Mouse (Mus musculus) thymus, postnatal 25 days (tissue): ENCODE results near the gene Ift52.
A peak's percentile ranks its signal among the peaks of the same experiment; 100 is the strongest.

Experiments
- DNase-seq: peaks from one replicate; pipeline ENCODE4 v3.0.0; 2022

The Ift52 gene

DNA sequence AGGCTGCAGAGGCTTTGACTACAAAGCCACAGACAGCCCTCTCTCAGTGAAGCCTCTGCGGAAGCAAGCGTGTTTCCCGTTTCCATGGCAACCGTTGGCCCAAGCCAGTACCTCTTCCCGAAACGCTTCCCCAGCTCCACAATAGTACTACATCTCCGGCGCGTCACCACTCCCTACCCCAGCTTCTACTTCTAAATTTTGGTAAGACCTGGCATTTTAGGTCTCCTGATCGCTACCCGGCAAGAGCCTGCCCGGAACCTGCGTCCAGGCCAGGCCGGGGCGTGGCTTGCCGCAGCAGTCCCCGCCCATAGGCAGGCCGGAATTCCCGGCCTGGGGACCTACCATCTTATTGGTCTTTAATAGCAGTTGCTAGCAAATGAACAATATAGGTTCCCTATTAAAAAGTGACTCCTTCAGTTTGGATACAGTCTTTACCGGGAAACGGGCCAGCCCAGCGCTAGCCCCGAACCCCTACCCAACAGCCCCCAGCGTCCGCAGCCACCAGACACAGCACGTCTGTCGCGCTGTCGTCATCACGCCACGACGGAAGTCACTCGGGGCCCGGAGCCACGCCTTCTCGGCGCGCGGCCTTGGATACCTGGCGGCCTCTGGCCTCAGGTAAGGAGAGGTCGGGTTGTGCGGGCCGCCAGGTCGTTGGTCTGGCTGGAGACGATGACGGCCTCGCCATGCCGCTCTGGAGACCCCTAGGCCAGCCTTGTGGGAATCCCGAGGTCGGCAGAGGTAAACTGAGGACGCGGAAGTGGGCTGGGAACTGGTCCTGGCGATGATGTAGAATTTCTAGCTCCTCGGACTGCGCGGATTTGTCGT, at the start of gene Ift52:
TSS of gene Ift52 (plus strand) at position 439 of the 828 bp plus-strand sequence.
- DNase-seq = peak; percentile 92

DNA sequence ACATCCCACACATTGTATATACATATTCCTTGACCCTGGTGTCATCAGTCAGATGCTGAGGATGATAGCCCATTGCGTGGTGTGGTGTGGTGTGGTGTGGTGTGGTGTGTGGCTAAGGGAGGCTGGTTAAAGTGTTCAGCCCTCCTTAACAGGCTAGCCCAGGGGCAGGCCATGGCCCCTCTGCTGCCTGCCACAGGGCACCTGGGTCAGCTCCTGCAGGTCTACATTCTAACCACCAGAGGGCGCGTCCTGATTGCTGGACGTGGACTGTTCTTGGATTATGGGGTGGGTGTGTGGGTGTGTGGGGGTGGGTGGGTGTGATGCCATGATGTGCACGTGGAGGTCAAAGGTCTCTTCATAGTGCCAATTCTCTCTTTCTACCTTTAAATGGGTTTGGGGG, 48.8 kb upstream of the Ift52 start:
- DNase-seq = peak; percentile 40

DNA sequence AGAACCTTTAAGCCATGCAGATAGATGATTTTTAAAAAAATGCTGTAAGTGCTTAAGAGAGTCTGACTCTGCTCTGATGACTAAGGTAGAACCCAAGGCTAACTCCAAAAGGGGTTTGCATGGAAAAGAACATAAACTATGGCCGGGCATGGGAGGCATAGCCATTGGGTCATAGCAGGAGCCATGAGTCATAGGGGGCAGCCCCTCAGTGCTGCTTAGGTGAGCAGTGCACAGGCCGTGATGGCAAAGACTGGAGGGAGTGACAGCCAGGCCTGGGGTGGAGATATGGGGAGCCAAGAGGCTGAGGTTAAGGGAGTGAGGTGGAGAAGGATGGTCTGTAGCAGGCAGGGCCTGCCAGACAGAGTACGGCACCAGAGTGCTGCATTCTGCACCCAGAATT, 48.1 kb upstream of the Ift52 start:
- no peak for DNase-seq

DNA sequence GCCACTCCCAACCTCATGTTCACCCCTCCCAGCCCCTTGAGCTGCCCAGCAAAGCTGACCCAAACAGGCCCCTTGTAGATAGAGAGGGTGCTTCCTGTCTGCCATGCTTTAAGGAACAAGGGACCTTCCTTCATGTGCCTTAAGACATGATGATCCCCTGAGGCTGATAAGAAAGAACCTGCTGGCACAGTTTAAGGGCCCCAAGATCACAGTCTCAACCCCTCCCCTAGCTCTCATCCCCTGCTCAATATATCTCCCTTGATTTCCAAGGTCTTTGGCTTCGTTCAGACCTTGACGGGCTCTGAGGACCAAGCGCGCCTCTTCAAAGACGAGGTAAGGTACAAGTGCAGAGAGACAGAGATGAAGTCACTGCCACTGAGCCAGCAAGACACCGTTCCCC, 46.3 kb upstream of the Ift52 start:
- no peak for DNase-seq

DNA sequence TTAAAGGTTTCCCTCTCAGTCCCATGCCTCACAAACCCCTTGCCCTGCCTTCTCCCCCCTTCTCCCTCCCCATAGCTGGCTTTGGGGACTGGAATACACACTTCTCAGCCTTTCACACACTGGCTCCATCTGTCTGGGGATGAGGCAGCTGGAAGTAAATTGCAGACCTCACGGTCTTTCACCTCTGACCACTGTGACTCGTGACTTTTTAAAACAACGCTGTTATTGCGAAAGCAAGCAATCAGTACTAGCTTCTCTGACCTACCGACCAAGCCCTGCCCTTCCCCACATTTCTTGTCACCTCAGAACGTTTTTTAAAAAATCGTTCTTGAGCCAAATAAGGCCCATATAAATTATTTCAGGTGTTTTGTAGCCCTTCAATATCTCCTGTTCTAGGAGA, 44.4 kb upstream of the Ift52 start:
- DNase-seq = no peak

DNA sequence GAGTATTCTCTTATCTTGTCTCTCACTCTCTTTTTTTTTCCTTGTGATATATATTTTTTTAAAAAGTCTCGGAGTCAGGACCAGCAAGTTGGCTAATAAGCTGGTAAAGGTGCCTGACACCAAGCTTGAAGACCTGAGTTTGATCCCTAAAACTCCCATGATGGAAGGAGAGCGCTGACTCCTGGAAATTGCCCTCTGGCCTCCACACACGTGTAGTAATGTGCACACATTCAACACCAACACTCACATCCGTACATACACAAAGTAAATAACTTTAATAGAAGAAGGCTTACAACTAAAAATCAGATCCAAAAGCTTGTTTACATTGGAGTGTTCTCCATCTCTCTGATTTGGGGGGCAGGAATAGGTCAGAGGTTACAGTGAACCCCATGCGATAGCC, 43.9 kb upstream of the Ift52 start:
- DNase-seq = no peak

DNA sequence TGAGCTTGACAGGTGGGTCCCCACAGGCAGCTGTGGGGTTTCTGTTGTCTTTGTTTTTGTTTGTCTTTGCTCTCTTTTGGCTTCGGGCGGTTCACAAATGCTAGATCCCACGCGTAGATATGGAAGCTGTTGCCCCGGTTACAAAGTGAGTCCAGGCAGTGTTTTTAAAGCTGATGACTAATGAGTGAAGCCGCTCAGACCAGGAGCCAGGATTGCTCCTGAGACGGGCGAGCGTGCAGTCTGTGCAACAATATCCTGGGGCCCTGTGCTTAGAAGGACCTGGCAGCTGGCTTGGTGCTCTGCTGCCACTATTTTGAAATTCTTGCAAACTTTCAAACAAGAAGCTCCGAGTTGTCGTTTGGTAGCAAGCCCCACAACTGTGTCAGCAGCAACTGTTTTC, 43.5 kb upstream of the Ift52 start:
- no peak for DNase-seq

DNA sequence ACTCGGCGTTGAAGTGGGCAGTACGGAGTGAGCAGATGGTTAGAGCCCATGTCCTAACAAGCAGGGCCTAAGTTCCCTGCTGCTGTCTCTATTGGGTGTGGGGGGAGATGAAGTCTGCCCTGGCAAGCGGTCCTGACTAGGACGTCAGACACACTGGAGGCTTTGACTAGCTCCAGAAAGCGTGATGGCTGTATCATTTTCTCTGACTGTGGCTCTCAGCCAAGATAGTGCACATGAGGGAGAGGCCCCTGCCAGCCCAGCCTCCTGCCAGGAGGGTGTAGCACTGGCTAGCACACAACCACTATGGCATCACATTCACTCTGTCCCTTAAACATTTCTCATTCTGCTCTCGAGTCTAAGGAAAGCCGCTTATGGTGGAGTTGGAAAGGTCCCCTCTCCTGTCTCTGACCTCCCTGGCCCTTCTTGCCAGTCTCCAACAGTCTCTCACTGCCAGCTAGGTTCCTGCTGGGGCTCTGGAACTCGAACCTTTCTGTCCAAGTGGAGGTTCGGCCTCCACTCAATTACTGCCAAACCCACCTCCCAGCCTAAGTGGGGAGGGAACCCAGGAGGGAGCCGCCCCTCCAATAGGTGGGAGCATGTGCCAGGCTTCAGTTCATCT, 41.9 kb upstream of the Ift52 start:
- no peak for DNase-seq

DNA sequence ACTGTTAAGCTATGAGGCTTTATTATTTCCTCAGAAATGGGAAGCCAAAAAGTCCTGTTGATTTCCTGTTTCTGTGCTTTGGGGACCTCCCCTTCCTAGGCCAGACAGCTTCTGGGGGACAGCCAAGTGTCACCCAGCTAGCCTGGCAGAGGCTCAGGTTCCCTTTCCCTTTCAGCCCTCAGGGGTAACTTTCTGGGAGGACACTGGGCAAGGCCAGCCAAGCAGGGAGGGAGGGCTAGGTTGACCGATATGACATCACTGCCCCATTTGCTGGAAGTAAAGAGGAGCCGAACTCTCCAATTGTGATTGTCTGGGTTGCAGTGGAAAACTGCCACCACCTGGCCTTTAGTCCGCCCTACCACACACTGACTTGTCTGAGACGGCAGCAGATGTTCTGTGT, 41.2 kb upstream of the Ift52 start:
- DNase-seq = no peak

DNA sequence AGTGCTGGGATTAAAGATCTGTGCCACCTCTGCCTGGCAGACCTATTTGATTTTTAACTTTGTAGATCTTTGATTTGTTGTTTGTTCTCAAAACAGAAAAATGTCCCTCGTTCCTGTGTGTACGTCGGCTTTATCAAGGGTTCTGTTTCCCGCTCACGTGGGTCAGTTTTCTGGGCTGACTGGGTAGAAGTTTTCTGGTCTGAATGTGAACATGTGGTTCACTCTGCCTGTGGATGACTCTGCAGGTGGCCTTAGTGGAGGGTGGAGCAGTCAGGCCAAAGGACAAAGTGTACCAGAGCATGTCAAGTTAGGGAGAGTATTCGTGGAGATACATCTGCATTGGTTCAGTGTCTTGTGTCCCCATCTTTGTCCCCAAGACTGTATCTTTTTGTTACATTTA, 32.8 kb upstream of the Ift52 start:
- no peak for DNase-seq

DNA sequence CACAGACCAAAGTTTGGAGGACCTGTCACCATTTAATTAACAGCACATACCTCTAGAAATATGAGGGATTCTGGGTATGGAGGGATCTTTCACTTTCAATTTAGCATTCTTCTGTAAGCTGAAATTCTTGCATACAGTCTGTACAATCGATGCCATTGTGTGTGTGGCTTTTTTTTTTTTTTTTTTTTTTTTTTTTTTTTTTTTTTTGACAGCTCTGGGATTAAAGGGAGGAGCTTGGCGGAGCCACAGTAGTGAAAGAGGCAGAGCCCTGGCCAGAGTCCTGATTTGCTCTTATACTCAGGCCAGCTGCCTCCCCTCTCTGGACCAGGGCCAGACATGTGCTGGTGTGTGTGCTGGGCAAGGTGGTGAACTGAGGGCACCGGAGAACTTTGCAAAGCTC, 31.2 kb upstream of the Ift52 start:
- no peak for DNase-seq

DNA sequence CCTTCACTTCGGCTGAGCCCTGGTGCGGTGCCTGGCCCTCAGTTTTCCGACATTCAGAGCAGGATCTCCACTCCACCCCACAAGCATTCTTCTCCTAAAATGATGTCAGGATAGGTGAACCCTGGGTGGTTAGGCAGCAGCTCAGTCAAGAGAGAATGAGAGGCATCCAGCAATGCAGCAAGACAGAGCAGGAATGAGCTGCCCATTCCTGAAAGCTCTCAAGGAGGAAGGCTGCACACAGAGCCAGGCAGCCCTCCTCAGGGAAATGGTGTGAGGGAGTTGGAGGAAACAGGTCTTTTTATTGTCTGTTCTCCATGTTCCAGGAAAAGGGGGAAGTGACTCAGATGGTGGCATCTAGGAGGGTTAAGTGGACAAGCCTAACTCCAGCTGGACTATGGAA, 30.4 kb upstream of the Ift52 start:
- no peak for DNase-seq

DNA sequence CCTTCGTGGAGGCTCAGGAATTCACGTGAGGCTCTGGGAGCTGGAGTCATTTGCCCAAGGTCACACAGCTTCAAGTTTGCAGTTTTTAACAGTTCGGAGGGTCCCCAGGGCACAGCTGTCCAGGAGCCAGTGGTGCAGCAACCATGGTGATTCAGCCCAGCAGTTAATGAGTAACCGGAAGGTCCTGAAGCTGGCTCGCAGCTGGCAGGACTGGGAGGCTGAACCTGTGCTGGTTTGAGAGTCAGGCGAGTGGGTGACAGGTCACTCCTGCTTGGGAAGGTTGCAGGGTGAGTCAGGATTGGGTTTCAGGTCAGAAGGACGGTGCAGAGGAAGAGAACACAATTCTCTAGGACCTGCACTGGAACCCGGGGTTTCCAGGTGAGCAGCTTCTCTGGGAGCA, 29.9 kb upstream of the Ift52 start, which contains the start of gene Sgk2:
TSS of gene Sgk2 (plus strand) at position 113 of the 400 bp plus-strand sequence.
- no peak for DNase-seq

DNA sequence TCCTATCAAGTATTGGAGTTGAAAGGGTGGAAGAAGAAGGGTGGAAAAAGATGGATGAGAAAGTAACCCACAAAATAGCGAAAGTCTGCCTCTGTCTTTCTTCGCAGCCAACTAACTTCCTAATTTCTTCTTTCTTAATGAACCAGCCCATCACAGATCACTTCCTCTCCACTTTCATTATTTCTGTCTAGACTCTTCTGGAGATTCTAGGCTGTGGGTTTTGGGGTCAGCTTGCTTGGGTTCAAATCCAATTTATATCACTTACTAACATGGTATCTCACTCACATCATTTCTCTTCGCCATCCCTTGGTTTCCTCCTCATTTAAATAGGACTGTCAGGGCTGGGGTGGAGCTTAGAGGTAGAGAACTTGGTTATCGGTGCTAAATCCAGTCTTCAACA, 28.9 kb upstream of the Ift52 start:
- DNase-seq = no peak

DNA sequence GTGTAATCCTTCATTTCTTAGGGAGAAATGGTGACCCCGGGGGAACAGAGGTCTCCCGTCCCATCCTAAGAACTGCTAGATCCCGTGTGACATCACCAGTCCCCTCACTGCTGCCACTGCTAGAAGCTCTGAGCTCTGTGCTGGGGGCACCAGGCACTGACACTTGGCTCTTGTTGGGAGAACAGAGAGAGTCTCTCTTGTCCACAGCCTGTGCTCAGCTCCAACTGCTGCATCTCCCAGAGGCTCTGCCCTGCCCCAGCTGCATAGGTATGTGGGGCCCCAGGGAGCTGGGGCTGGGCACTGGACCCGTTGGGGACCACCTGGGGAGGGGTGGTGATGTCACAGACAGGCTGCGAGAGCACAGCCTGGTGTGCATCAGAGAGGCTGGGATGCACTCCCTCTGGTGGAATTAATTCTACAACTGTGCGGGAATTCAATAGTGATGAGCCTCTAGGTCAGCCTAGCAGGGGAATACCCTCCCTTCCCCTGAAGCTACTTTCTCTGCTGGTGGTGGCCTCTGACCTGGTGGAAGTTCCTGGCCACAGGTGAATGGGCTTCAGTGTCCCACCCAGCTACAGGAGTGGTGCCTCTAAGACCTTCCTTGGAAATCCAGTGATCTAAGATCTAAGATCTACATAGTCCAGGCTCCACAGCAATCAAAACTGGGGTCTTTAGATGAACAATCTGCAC, 25.6 kb upstream of the Ift52 start:
- DNase-seq = no peak

DNA sequence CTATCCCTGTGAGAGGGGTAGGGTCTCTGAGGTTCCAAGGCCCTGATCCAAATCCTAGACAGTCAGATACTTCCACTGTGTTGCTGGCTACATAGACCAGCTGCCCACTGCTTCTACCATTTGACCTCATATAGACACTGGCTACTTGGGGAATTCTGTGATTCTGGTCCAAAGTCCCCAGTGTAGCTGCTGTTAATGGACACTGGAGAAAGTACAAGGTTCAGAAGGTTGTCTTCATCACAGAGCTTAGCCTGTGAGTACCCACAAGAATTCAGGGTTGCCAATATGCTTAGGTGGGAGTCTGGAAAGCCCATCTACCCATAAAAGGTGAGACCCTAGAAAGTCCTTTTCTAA, 25.1 kb upstream of the Ift52 start:
- no peak for DNase-seq

DNA sequence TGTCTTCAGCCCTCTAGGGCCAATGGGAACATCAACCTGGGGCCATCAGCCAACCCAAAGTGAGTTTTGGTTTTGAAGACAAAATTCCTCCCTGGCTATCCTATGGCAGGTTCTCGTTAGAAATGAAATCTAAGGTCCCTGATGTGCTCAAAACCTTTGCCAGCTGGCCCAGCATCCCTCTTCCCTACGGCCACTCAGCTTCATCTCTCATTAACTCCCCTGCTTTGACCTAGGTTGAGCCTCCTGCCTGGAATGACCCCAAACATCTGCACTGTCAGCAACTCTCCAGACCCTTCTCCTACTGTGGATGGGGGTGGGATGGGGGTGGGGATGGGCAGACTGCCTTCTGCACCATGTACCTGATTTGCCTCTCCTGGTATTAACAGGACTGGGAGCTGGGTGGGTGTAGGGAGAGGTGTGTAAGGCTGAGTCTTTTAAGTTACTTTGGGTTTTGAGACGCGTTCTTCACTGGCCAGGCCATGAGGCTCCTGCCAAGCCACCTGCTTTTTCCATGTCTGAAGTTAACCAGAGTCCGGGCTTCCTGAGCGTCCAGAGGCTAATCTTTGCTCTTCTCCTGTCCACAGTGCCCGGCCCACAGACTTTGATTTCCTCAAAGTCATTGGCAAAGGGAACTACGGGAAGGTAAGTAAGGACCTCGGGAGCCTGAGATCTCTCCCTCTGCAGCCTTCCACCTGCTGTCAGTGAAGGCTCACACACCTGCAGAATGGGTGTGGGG, 23.1 kb upstream of the Ift52 start:
- DNase-seq = no peak

DNA sequence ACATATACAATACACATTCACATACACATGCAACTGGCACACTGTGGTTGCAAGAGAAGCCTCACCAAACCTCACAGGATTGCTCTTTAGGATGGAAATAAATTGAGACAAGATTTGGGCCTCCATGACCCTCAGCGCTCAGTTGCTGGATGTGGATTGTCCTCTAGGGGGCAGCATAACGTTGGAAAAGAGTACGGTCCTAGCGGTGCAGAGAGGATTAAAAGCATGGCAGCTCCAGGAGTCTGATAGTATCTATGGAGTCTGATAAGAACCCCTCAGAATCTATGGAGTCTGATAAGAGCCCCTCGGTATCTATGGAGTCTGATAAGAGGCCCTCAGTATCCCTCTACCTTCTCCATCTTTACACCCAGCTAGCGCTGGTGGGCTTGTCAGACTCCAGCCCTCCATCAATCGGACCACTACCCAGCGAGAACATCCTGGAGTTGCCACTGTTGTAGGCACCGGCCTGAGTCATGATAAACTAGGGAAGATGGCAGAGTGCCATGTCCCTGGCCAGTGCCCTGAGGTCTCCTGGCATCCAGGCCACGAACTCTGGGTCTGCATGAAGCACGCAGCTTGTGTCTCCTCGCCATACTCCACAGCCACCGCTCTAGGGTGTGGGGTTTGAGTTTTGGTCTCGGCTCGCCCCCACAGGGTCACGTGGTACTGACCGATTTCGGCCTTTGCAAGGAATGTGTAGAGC, 18.5 kb upstream of the Ift52 start:
- peak; percentile 57 for DNase-seq

DNA sequence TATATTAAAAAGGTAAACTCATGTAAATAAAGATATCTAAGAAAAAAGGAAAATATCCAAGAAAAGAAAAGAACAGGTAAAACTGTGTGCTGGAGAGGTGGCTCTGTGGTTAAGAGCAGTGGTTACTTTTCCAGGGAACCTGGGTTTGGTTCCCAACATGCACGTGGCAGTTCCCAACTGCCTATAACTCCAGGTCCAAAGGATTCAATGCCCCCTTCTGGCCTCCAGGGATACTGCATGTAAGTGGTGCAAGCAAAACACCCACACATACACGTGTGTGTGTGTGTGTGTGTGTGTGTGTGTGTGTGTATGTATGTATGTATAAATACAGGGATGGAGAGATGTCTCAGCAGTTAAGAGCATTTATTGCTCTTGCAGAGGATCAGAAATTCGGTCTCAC, 17.4 kb upstream of the Ift52 start:
- peak; percentile 45 for DNase-seq

DNA sequence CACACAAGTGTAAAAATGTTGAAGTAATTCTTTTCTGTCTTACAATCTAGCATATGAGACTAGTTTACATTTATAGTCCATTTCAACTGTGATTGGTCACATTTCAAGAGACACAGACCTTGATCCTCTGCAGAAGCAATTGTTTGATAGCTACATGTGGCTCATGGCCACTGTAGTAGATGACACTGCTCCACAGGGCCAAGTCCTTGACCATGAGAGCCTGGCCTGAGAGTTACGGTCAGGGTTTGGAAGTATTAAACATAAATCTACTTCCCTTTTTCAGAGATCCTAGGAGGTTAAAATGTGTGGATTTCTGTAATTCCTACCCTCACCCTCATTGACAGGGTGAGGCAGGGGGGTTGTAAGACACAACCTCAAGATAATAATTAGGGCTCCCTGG, 16.1 kb upstream of the Ift52 start:
- DNase-seq = no peak

DNA sequence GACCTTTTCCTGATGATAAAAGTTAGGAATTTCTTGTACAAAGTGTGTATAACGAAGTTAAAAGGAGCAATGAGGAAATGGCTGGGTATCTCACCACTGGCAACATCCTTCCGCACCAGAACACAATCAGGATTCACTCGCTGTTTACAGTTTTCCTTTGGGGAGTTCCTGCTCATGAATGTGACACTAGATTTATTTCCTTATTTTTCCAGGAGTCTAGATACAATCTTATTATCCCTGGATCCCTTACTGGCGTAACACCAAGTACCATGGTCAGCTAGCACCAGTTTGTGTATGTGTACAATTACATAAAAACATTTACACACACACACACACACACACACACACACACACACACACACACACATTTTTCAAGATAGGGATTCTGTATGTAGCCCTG, 9.9 kb upstream of the Ift52 start:
- DNase-seq = no peak

DNA sequence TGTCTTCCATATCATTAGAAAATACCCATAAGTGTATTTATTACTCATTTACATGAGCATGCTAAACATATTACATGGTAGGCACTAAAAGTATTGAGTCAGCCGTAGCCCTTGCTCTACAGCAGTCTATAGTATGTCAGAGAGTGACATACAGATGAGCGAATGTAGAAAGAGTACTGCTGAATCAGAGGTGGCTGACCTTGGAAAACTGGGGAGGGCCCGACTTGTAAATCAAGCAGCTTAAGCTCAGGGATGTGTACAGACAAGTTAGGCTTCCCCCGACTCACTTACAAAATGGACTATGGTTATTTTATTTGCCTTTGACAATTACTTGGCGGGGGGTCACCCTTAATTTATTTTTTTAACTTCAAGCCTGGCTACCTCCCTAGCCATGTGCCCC, 14.1 kb downstream of the Ift52 start:
- no peak for DNase-seq

DNA sequence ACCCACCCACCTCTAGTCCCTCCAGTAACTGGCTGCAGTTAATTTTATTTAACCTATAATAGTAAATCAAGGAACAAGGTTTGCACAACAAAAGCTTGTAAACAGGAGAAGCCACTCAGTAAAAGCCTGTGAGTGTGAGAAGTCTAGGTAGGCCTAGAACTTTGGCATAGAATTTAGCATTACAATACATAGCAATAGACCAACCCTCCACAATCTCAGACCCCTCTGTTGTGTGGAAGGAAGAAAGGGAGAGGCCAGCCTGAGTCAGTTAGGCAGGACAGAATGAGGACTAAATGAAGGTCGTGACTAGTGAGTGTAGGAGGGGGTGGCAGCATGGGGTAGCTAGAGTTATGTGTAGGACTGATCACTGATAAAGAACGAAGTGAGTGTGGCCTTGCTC, 14.6 kb downstream of the Ift52 start:
- DNase-seq = no peak
